Mouse (Mus musculus): ENCODE measurements at regions not wholly inside any gene's neighbourhood (a gene's known extent, or its start where the extent isn't known, plus 50 kb on each side); places are given as distances from the start of the nearest gene placed in this dataset.

DNA sequence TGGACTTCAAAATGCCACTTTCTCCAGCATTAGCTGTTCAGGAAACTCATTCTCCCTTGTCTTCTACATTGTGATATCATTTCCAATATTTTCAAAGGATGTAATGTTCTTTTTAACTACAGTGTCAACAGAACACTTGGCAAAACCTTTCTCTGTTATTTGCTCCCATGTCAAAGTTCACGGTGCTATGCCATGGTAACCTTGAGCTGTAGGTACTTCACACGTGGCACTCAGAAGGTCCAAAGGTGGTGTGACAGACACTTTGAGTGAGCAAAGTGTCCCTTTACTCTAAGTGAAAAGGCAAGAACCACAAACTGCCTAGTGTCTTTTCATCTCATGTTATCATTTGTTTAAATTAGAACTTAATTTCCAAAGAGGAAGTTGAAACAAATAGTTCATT is 53.3 kb upstream of the Tram2 start:
- WGBS: 78% methylated on average over 2 of the region's 2 CpGs
- Histone ChIP-seq H3K4me1 (no peaks in the 10 kb centered on the region), H3K27me3 (replicated peaks; ENCODE audit: low read depth, poor library complexity, severe bottlenecking) (no peaks in the 10 kb centered on the region), H3K4me3 (no peak overlapping the region), H3K36me3 (replicated peaks) (no peaks in the 10 kb centered on the region), H3K9me3 (0 out of 2 replicates have a peak, but pooled peaks cover 4% of the 10 kb centered on the region), H3K27ac (replicated peaks) (no peak overlapping the region)
- DNase-seq (ENCODE audit: low spot score): no peak

DNA sequence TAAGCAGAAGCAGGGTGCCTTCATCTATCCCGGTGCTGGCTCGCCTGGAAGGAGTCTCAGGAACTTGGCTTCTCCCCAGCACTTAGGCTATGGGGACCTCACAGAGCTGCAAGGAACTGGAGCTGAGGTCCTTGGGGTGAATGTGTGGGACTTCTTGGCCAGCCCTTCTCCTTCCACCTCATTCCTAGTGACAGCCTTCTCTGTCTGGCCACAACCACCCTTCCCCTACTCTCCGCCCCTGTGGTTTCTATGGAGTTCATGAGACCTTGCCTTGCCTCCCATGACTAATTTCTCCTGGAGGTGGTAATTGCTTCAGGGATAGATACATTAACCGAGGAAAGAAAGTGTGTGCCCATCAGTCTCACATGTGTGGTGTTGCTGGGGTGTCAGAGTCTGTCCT is 67.9 kb upstream of the Tram2 start:
- WGBS: 78% methylated on average over 4 of the region's 4 CpGs
- H3K4me3 ChIP-seq: no peak overlapping the region
- no peaks in the 10 kb centered on the region for H3K27me3 ChIP-seq (replicated peaks; ENCODE audit: low read depth, poor library complexity, severe bottlenecking)
- H3K27ac ChIP-seq (replicated peaks): no peak overlapping the region
- no peaks in the 10 kb centered on the region for H3K4me1 ChIP-seq
- DNase-seq (ENCODE audit: low spot score): no peak
- H3K9me3 ChIP-seq: no peaks in the 10 kb centered on the region
- H3K36me3 ChIP-seq (replicated peaks): no peaks in the 10 kb centered on the region

DNA sequence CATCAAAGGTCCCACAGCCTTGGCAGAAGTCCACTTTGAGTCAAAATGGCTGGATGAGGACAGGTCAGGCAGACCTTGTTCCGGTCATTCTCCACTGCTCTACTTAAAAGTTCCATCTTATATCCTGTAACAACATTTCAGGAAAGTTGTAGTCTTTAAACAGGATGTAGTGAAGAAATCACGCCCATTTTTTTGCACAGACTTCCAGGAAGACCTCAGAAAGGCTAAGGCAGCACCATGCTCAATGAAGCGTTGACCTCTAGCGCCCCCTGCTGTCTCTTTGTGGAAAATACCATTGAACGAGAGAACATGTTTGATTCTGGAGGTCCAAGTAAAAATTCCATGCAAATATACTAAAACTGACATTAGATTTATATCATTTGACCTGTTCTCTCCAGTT is 56.6 kb upstream of the Tmem14a start:
- H3K4me3 ChIP-seq: no peak overlapping the region
- 22% methylated on average over 5 of the region's 5 CpGs for WGBS
- no peaks in the 10 kb centered on the region for H3K27me3 ChIP-seq (replicated peaks; ENCODE audit: low read depth, poor library complexity, severe bottlenecking)
- peaks cover 8% of the 10 kb centered on the region for H3K4me1 ChIP-seq
- H3K27ac ChIP-seq (replicated peaks): no peak overlapping the region
- H3K36me3 ChIP-seq (replicated peaks): no peaks in the 10 kb centered on the region
- H3K9me3 ChIP-seq: no peaks in the 10 kb centered on the region
- peak; percentile 81 for DNase-seq (ENCODE audit: low spot score)

DNA sequence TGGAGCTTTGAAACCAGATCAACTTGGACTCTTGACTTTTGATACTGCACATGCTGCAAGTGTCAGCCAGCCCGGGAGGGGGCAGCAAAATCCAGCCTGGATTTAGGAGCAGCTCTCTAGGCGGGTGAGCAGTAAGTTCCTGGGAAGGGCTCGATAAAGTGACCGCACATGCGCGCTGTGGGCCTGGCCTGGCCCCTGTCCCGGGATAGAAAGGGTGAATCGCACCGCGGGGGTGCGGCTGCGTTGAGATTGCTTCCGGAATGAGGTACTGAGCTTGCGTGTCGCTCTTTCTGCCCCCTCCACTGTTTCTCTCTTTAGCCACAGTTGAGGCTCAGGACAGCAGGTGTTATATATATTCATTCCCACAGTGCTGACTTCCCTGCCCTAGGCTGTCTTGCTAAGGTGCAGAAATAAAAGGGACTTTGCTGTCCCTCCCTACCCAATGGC is 52.1 kb upstream of the Tmem14a start:
- Histone ChIP-seq H3K9me3 (no peaks in the 10 kb centered on the region), H3K36me3 (replicated peaks) (no peaks in the 10 kb centered on the region), H3K4me1 (peaks cover 12% of the 10 kb centered on the region), H3K27me3 (replicated peaks; ENCODE audit: low read depth, poor library complexity, severe bottlenecking) (no peaks in the 10 kb centered on the region), H3K27ac (replicated peaks) (peak overlapping the region; percentile 63), H3K4me3 (peak overlapping the region; percentile 58)
- WGBS: under 1% methylated on average over 15 of the region's 15 CpGs
- DNase-seq (ENCODE audit: low spot score): peak; percentile 90

DNA sequence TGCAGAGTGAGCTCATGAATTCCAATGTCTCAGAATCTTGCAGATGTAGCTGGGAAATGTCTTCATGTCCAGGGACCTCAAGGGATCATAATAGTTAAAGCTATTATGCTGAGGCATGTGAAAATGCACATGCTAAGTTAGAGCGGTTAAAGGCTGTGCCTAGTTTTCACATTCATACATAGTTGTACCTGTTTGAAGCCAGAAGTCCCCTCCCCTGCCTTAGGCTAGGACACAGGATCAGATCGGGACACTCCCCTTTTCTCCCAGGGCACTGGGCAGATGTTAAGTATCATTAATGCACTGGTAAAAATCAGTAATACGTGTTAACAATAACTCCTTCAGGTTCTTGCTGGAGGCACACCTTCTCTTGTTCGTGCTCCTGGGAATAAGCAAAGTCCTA is 51.6 kb upstream of the Tmem14a start:
- Histone ChIP-seq H3K4me1 (peaks cover 12% of the 10 kb centered on the region), H3K27ac (replicated peaks) (peak overlapping the region; percentile 63; the same call in 1 of the 2 replicates), H3K9me3 (no peaks in the 10 kb centered on the region), H3K27me3 (replicated peaks; ENCODE audit: low read depth, poor library complexity, severe bottlenecking) (no peaks in the 10 kb centered on the region), H3K4me3 (peak overlapping the region; percentile 58), H3K36me3 (replicated peaks) (no peaks in the 10 kb centered on the region)
- WGBS: 65% methylated on average over 4 of the region's 4 CpGs
- no peak for DNase-seq (ENCODE audit: low spot score)
